Mouse (Mus musculus) stomach, embryonic 14.5 days (tissue): ENCODE results near the gene Gga1. TPM values are rescaled to one million over a fixed set of nuclear protein-coding genes. Genes with fewer than 3 reads are reported as not detected.
"Not testable (repeated sequence)": the region's sequence is repeated elsewhere in the genome, so short reads cannot be mapped to it uniquely, and the experiment has no call there.

Source experiments
- ATAC-seq: fragments of 200-750 bp; cut with Nextera tagmentation; 2 replicates; pipeline ENCODE4 v1.8.0; 2017; ENCODE audit warnings: low read depth, moderate TSS enrichment; ENCODE audit not compliant: insufficient number of reproducible peaks, insufficient read depth, low FRiP score
- H3K27ac ChIP-seq: fragments of 300-500 bp; sonication (generic); 2 replicates; pipeline ENCODE4 v1.5.1; 2014; ENCODE audit warnings: mild to moderate bottlenecking, low read length, moderate library complexity, mixed read lengths
- H3K27me3 ChIP-seq: fragments of 300-500 bp; sonication (generic); 2 replicates; pipeline ENCODE4 v1.6.1; 2014; ENCODE audit warnings: low read length, control low read depth, mixed read lengths; ENCODE audit not compliant: control insufficient read depth, insufficient read depth
- H3K36me3 ChIP-seq: fragments of 300-500 bp; sonication (generic); 2 replicates; pipeline ENCODE4 v1.6.1; 2014; ENCODE audit warnings: mild to moderate bottlenecking, control low read depth, low read length, moderate library complexity, mixed read lengths; ENCODE audit not compliant: control insufficient read depth, insufficient read depth
- H3K4me1 ChIP-seq: fragments of 300-500 bp; sonication (generic); 2 replicates; pipeline ENCODE4 v1.6.1; 2014; ENCODE audit warnings: low read length, control low read depth, mixed read lengths; ENCODE audit not compliant: control insufficient read depth, insufficient read depth
- H3K4me2 ChIP-seq: fragments of 300-500 bp; sonication (generic); replicated peaks from 2 replicates; pipeline ENCODE4 v1.6.1; 2014; ENCODE audit warnings: low read depth, low read length, control low read depth
- H3K4me3 ChIP-seq: fragments of 300-500 bp; sonication (generic); 2 replicates; pipeline ENCODE4 v1.5.1; 2014; ENCODE audit warnings: low read depth, low read length, control low read depth
- H3K9ac ChIP-seq: fragments of 300-500 bp; sonication (generic); replicated peaks from 2 replicates; pipeline ENCODE4 v1.6.1; 2014; ENCODE audit warnings: low read depth, mild to moderate bottlenecking, control low read depth, low read length, moderate library complexity, mixed read lengths
- H3K9me3 ChIP-seq: fragments of 300-500 bp; sonication (generic); 2 replicates; pipeline ENCODE4 v1.6.1; 2016; ENCODE audit warnings: low read depth, low read length, control low read depth; ENCODE audit not compliant: control insufficient read depth
- WGBS: fragments of 180-500 bp; shearing (Covaris S2); extraction: QIAGEN DNeasy Blood & Tissue Kit; methylation state at CpG from one replicate; pipeline ENCODE4 v1.1.7; 2014; 5-methylcytosine and 5-hydroxymethylcytosine counted together
- polyA plus RNA-seq: library from polyadenylated mRNA; unstranded; fragments of >200 nt; fragmentation: Nextera tagmentation; extraction: Ambion mirVana; gene quantifications from 2 replicates; pipeline ENCODE4 v1.2.1, GENCODE M21; 2014

The Gga1 gene
- polyA plus RNA-seq, 1 experiment from 2014 or later, result 38.2 TPM

DNA sequence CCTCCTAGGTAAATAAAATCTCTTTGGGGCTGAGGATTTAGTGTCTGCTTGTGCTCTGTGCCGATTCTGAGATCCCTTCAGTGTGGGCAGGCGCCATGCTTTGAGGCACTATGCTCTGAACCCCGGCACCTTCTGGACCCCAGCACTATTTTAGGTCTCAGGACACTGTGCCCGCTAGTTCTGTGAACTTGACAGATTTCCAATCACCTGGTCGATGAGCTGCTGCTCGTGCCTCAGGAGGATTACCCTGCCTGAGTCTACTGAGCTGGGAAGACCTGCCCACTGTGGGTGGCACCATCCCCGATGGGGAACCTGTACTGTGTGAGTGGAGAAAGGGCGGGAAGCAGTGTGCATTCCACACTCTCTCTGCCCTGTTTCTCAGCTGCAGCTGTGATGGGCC, 2.0 kb upstream of the Gga1 start:
- no peak overlapping the region for H3K9ac ChIP-seq
- no peak for ATAC-seq
- H3K27ac ChIP-seq, result peak overlapping the region; percentile 99
- 62% methylated on average over 8 of the region's 8 CpGs for WGBS
- no peaks in the 10 kb centered on the region; the same call in 1 of the 2 replicates for H3K36me3 ChIP-seq
- no peak overlapping the region for H3K4me2 ChIP-seq
- H3K9me3 ChIP-seq, result no peaks in the 10 kb centered on the region
- no peak overlapping the region for H3K4me3 ChIP-seq
- H3K4me1 ChIP-seq, result peaks cover 20% of the 10 kb centered on the region
- no peaks in the 10 kb centered on the region for H3K27me3 ChIP-seq

GRCm38 (mm10) chr15:78875537-78875936, 1.5 kb upstream of the Gga1 start:
- Histone ChIP-seq H3K9ac (peak overlapping the region; percentile 15; the same call in 1 of the 2 replicates), H3K27me3 (no peaks in the 10 kb centered on the region), H3K4me2 (peak overlapping the region; percentile 90; the same call in 1 of the 2 replicates), H3K4me3 (peak overlapping the region; percentile 69; the same call in 1 of the 2 replicates), H3K36me3 (peaks cover 4% of the 10 kb centered on the region; the same call in 1 of the 2 replicates), H3K9me3 (no peaks in the 10 kb centered on the region), H3K27ac (peak overlapping the region; percentile 99), H3K4me1 (peaks cover 20% of the 10 kb centered on the region)
- WGBS, result 74% methylated on average over 5 of the region's 5 CpGs
- ATAC-seq, result no peak

DNA sequence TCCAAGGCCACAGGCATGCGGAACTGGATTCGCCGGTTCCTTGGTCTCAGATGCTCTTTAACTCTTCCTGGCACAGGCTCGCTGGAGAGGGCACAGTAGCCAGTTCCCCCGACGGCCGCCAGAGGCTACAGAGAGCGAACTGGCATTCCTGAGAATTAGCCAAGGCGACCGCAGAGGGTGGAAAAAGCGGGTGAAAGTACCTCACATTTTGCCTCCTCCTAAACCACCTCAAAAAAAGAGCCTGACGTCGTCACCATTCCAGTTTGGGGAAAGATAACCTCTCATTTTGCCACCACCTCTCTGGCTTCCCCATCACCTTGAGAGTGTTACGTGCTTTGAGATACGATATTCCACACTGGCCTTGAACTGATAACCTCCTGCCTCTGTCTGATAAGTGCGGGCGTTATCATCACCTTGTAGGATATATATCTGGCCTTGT, 713 bp upstream of the Gga1 start:
- Histone ChIP-seq H3K36me3 (peaks cover 8% of the 10 kb centered on the region; the same call in 1 of the 2 replicates), H3K27ac (peak overlapping the region; percentile 99), H3K4me3 (peak overlapping the region; percentile 69), H3K4me2 (peak overlapping the region; percentile 90), H3K27me3 (no peaks in the 10 kb centered on the region), H3K4me1 (peaks cover 20% of the 10 kb centered on the region), H3K9me3 (no peaks in the 10 kb centered on the region), H3K9ac (peak overlapping the region; percentile 71; the same call in 1 of the 2 replicates)
- peak; percentile 47 for ATAC-seq
- 2% methylated on average over 17 of the region's 17 CpGs for WGBS

DNA sequence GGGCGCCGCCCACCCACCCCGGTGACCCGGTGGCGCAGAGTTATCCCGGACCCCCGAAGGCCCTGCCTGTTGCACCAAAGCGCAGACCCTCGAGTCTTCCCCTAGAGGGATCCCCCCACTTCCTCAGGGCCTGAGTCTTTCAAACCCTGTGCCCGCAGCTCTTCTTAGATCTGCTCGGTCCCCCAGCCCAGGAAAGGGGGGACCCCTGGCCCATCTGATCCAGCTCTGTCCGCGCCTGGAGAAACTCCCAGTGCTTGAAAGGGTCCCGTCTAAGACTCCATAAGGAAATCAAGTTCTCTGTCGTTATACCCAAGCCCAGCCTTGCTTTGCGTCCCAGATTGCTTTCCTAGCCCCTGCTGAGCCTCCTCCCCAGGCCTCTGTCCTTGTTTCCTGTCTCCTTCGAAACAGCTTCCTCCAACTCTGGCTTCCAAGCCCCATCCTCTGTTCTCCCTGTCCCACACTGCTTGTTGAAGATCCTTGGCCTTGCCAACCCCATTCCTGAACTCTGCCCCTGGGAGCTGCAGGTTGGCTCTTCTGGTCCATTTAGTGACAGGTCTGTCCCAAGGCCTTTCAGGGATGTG, 910 bp downstream of the Gga1 start:
- Histone ChIP-seq H3K4me1 (peaks cover 16% of the 10 kb centered on the region), H3K36me3 (peaks cover 15% of the 10 kb centered on the region), H3K9ac (peak overlapping the region; percentile 71), H3K27me3 (no peaks in the 10 kb centered on the region), H3K4me2 (peak overlapping the region; percentile 90), H3K9me3 (no peaks in the 10 kb centered on the region), H3K27ac (peak overlapping the region; percentile 99), H3K4me3 (peak overlapping the region; percentile 69)
- no peak; the same call in 1 of the 2 replicates for ATAC-seq
- 1% methylated on average over 17 of the region's 17 CpGs for WGBS

GRCm38 (mm10) chr15:78878792-78879516, 2.0 kb downstream of the Gga1 start:
- not testable (repeated sequence) for H3K27me3 ChIP-seq, ATAC-seq, H3K4me3 ChIP-seq, H3K9me3 ChIP-seq
- WGBS, result 25% methylated on average over 7 of the region's 7 CpGs
- 0 out of 2 replicates have a peak overlapping the region, but pooled peaks have one; percentile 6 for H3K9ac ChIP-seq
- peak overlapping the region; percentile 60; the same call in 1 of the 2 replicates for H3K27ac ChIP-seq
- H3K36me3 ChIP-seq, result peaks cover 25% of the 10 kb centered on the region
- H3K4me2 ChIP-seq, result 0 out of 2 replicates have a peak overlapping the region, but pooled peaks have one; percentile 6
- peaks cover 16% of the 10 kb centered on the region for H3K4me1 ChIP-seq

GRCm38 (mm10) chr15:78880432-78880831, 3.4 kb downstream of the Gga1 start:
- peaks cover 34% of the 10 kb centered on the region for H3K36me3 ChIP-seq
- no peak for ATAC-seq
- no peak overlapping the region for H3K27ac ChIP-seq
- peaks cover 16% of the 10 kb centered on the region for H3K4me1 ChIP-seq
- no peak overlapping the region for H3K4me2 ChIP-seq
- no peaks in the 10 kb centered on the region for H3K27me3 ChIP-seq
- H3K9ac ChIP-seq, result no peak overlapping the region
- no peak overlapping the region for H3K4me3 ChIP-seq
- 92% methylated on average over 8 of the region's 8 CpGs for WGBS
- no peaks in the 10 kb centered on the region for H3K9me3 ChIP-seq

DNA sequence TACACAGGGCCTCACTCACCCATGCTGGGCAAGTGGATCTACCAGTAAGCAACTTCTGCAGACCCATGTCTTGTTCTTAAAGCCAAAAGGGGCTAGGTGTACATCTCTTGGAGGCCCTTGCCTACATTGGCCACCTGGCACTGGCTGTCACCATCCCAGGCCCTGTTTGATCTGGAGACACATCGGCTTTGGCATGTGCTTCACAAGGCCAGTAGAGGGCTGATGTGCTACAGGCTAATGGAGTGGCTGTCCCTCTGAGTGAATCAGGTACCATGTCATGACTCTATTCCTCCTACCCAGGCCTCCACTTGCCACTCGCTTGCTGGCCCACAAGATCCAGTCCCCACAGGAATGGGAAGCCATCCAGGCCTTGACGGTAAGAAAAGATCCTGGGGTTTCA, 4.8 kb downstream of the Gga1 start:
- Histone ChIP-seq H3K4me3 (no peak overlapping the region), H3K9me3 (no peaks in the 10 kb centered on the region), H3K36me3 (peaks cover 47% of the 10 kb centered on the region), H3K9ac (no peak overlapping the region), H3K27me3 (no peaks in the 10 kb centered on the region), H3K27ac (no peak overlapping the region), H3K4me2 (no peak overlapping the region), H3K4me1 (peaks cover 13% of the 10 kb centered on the region)
- no peak for ATAC-seq
- 82% methylated on average over 3 of the region's 3 CpGs for WGBS

GRCm38 (mm10) chr15:78889401-78889853, 12.4 kb downstream of the Gga1 start:
- peak; percentile 60 for ATAC-seq
- no peaks in the 10 kb centered on the region for H3K9me3 ChIP-seq
- 0 out of 2 replicates have a peak overlapping the region, but pooled peaks have one; percentile 3 for H3K9ac ChIP-seq
- H3K36me3 ChIP-seq, result peaks cover 58% of the 10 kb centered on the region
- peaks cover 12% of the 10 kb centered on the region for H3K4me1 ChIP-seq
- no peaks in the 10 kb centered on the region for H3K27me3 ChIP-seq
- H3K4me2 ChIP-seq, result 0 out of 2 replicates have a peak overlapping the region, but pooled peaks have one; percentile 7
- H3K4me3 ChIP-seq, result no peak overlapping the region
- 34% methylated on average over 13 of the region's 13 CpGs for WGBS
- peak overlapping the region; percentile 71 for H3K27ac ChIP-seq
